Mouse (Mus musculus): ENCODE measurements at regions not wholly inside any gene's neighbourhood (a gene's known extent, or its start where the extent isn't known, plus 50 kb on each side); places are given as distances from the start of the nearest gene placed in this dataset.

- H3K9me3 ChIP-seq (ENCODE audit: low read length), result no peaks in the 10 kb centered on the region
- no peak for TF ChIP-seq CTCF (IDR thresholded peaks at IDR 0.05; ENCODE audit: low read depth)
- DNase-seq, result no peak
- H3K4me2 ChIP-seq (ENCODE audit: low read depth), result no peak overlapping the region
- 76% methylated on average over 2 of the region's 2 CpGs for WGBS
- H3K27me3 ChIP-seq (ENCODE audit: insufficient read depth, low read length), result no peaks in the 10 kb centered on the region
- no peak overlapping the region for H3K27ac ChIP-seq (ENCODE audit: low read depth, low read length)
- H3K4me3 ChIP-seq (ENCODE audit: low read depth, low read length), result no peak overlapping the region
- no peak for ATAC-seq
- H3K9ac ChIP-seq, result no peak overlapping the region
- no peaks in the 10 kb centered on the region for H3K4me1 ChIP-seq (ENCODE audit: insufficient read depth)
- H3K36me3 ChIP-seq (ENCODE audit: insufficient read depth), result no peaks in the 10 kb centered on the region
Measured at GRCm38 (mm10) chr16:50745723-50746122, 154.8 kb upstream of the Ccdc54 start.

DNA sequence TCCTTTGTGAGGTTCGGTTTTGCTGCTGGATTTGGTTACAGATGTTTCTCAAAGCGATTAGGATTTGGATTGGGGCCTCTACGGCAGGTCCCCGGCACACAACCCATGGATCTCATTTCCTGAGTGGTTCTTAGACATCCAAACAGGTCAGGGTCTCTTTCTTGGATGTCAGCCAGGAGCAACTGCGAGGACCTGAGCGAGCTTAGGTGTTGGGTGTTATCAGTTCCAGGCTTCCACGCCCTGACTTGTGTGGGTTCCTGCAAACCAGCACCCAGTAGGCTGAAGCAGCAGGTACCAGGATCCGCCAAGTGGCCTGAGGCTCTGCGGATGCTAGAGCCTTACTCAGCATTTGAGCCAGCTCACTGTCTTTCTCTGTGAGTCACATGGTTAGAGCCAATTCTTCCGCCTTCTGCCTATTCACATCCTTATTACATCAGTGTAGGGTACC is 146.5 kb upstream of the Ccdc54 start:
- 27% methylated on average over 10 of the region's 10 CpGs for WGBS
- H3K27ac ChIP-seq (ENCODE audit: low read depth, low read length), result no peak overlapping the region
- ATAC-seq (no peak), DNase-seq (no peak)
- peak overlapping the region; percentile 50 for H3K4me2 ChIP-seq (ENCODE audit: low read depth)
- H3K9me3 ChIP-seq (ENCODE audit: low read length), result no peaks in the 10 kb centered on the region
- H3K36me3 ChIP-seq (ENCODE audit: insufficient read depth), result no peaks in the 10 kb centered on the region
- peak overlapping the region; percentile 22; the same call in 1 of the 2 replicates for H3K9ac ChIP-seq
- H3K27me3 ChIP-seq (ENCODE audit: insufficient read depth, low read length), result no peaks in the 10 kb centered on the region
- H3K4me3 ChIP-seq (ENCODE audit: low read depth, low read length), result peak overlapping the region; percentile 43
- H3K4me1 ChIP-seq (ENCODE audit: insufficient read depth), result 0 out of 2 replicates have a peak, but pooled peaks cover 5% of the 10 kb centered on the region
- TF ChIP-seq CTCF (IDR thresholded peaks at IDR 0.05; ENCODE audit: low read depth), result no peak

GRCm38 (mm10) chr16:50736151-50737047 is 145.4 kb upstream of the Ccdc54 start:
- peak overlapping the region; percentile 39; the same call in 1 of the 2 replicates for H3K9ac ChIP-seq
- H3K27ac ChIP-seq (ENCODE audit: low read depth, low read length), result no peak overlapping the region
- peak overlapping the region; percentile 50 for H3K4me2 ChIP-seq (ENCODE audit: low read depth)
- 0 out of 2 replicates have a peak, but pooled peaks cover 5% of the 10 kb centered on the region for H3K4me1 ChIP-seq (ENCODE audit: insufficient read depth)
- TF ChIP-seq CTCF (IDR thresholded peaks at IDR 0.05; ENCODE audit: low read depth), result peak; percentile 99
- no peaks in the 10 kb centered on the region for H3K9me3 ChIP-seq (ENCODE audit: low read length)
- H3K4me3 ChIP-seq (ENCODE audit: low read depth, low read length), result peak overlapping the region; percentile 43
- no peaks in the 10 kb centered on the region for H3K36me3 ChIP-seq (ENCODE audit: insufficient read depth)
- ATAC-seq (peak; percentile 89), DNase-seq (peak; percentile 97)
- H3K27me3 ChIP-seq (ENCODE audit: insufficient read depth, low read length), result no peaks in the 10 kb centered on the region
- 6% methylated on average over 21 of the region's 21 CpGs for WGBS

- WGBS, result 91% methylated on average over 3 of the region's 3 CpGs
- no peaks in the 10 kb centered on the region for H3K9me3 ChIP-seq (ENCODE audit: low read length)
- no peaks in the 10 kb centered on the region for H3K36me3 ChIP-seq (ENCODE audit: insufficient read depth)
- DNase-seq (no peak), ATAC-seq (no peak)
- H3K9ac ChIP-seq, result no peak overlapping the region
- H3K27ac ChIP-seq (ENCODE audit: low read depth, low read length), result no peak overlapping the region
- H3K27me3 ChIP-seq (ENCODE audit: insufficient read depth, low read length), result no peaks in the 10 kb centered on the region
- TF ChIP-seq CTCF (IDR thresholded peaks at IDR 0.05; ENCODE audit: low read depth), result no peak
- H3K4me3 ChIP-seq (ENCODE audit: low read depth, low read length), result no peak overlapping the region
- 0 out of 2 replicates have a peak, but pooled peaks cover 5% of the 10 kb centered on the region for H3K4me1 ChIP-seq (ENCODE audit: insufficient read depth)
- H3K4me2 ChIP-seq (ENCODE audit: low read depth), result no peak overlapping the region
Measured at GRCm38 (mm10) chr16:50733359-50733758, 142.4 kb upstream of the Ccdc54 start.

DNA sequence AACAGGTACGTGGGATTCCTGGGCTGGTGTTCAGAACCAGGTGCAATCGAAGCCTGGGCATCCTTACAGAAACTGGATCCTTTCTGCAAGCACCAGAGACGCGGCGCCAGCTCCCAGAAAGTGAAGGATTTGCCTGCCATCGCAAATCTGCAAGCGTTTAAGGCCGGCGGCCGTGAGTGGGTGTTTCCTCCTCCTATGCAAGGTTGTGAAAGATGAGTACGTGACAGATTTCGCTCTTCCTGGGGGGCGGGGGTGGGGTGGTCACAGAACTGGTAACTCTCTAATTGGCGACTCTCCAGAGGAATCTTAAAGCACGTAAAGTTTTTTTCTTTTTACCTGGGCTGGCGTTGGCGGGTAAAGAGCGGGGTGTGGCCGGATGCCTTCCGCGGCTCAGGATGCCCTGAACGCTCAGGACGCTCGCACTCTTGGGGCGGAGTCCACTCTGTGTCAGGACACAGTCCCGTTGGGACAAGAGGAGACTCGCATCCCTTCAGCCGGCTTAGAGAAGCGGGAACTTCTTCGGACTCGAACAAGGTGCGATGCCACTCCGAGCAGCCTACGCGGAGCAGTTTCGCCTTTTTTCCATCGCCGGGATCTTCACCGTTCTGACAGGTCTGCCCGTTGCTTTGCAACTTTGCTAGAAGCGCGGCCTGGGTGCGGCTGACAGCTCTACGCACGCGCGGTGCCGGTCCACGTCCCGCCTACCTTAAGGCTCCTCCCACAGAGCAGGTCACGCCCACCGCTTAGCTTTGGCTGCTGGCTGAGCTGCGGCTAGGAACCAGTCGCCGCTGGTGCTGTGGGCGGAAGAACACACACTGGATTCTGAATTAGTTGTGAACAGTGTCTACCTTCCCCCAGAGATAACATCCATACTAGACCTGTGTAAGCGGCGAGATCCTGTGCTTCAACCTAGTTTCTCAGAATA is 141.4 kb upstream of the Ccdc54 start:
- Histone ChIP-seq H3K9ac (peak overlapping the region; percentile 56), H3K27ac (ENCODE audit: low read depth, low read length) (0 out of 2 replicates have a peak overlapping the region, but pooled peaks have one; percentile 57), H3K36me3 (ENCODE audit: insufficient read depth) (no peaks in the 10 kb centered on the region), H3K4me2 (ENCODE audit: low read depth) (peak overlapping the region; percentile 84), H3K4me1 (ENCODE audit: insufficient read depth) (0 out of 2 replicates have a peak, but pooled peaks cover 3% of the 10 kb centered on the region), H3K9me3 (ENCODE audit: low read length) (no peaks in the 10 kb centered on the region), H3K27me3 (ENCODE audit: insufficient read depth, low read length) (no peaks in the 10 kb centered on the region), H3K4me3 (ENCODE audit: low read depth, low read length) (peak overlapping the region; percentile 83)
- TF ChIP-seq CTCF (IDR thresholded peaks at IDR 0.05; ENCODE audit: low read depth), result no peak
- DNase-seq, result peak; percentile 91
- WGBS, result under 1% methylated on average over 58 of the region's 58 CpGs
- peak; percentile 95 for ATAC-seq

DNA sequence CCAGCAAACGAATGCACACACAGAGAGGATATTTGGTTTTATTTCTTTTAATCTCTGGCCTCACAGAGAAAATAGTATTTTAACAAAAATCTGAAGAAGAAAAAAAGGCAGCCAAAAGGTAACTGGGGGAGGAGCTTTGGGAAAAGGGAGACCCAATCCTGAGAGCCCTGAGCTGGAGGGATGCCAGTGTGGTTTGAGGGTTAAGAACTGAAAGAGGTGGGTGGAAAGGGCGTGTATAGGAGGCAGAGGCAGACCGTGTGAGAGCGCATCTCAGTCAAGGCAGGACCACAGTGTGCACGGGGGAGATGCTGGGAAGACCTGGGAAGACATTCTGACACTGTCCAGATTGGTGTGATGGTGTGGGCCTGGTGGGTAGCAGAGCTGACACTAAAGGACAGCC is 138.4 kb upstream of the Ccdc54 start:
- no peak overlapping the region for H3K27ac ChIP-seq (ENCODE audit: low read depth, low read length)

More for the DNA sequence above, 138.4 kb upstream of the Ccdc54 start:
- DNase-seq (no peak), ATAC-seq (no peak)
- Histone ChIP-seq H3K4me3 (ENCODE audit: low read depth, low read length) (no peak overlapping the region), H3K4me1 (ENCODE audit: insufficient read depth) (no peaks in the 10 kb centered on the region), H3K27me3 (ENCODE audit: insufficient read depth, low read length) (no peaks in the 10 kb centered on the region), H3K9me3 (ENCODE audit: low read length) (no peaks in the 10 kb centered on the region), H3K36me3 (ENCODE audit: insufficient read depth) (no peaks in the 10 kb centered on the region), H3K4me2 (ENCODE audit: low read depth) (no peak overlapping the region), H3K9ac (no peak overlapping the region)
- 65% methylated on average over 5 of the region's 5 CpGs for WGBS
- no peak for TF ChIP-seq CTCF (IDR thresholded peaks at IDR 0.05; ENCODE audit: low read depth)
